Mouse (Mus musculus): ENCODE data around the gene Sulf2. TPM values are rescaled to one million over a fixed set of nuclear protein-coding genes. Genes with fewer than 3 reads are reported as not detected.

Gene Sulf2
- polyA plus RNA-seq, 1 experiment = 20.0 TPM

- DNase-seq (ENCODE audit: low read depth in 1 of 2, low spot score in 2 of 2) = no peak
- Histone ChIP-seq H3K4me3 (ENCODE audit: extremely low read depth, insufficient read depth, insufficient read length) (no peak overlapping the region), H3K4me1 (ENCODE audit: control insufficient read depth, insufficient read depth, insufficient read length) (no peaks in the 10 kb centered on the region), H3K27me3 (ENCODE audit: control insufficient read depth, insufficient read depth, low read length) (no peaks in the 10 kb centered on the region), H3K36me3 (ENCODE audit: control insufficient read depth, insufficient read depth, low read length) (peaks cover 51% of the 10 kb centered on the region), H3K27ac (ENCODE audit: insufficient read depth, low read length) (no peak overlapping the region)
- WGBS = 94% methylated on average over 17 of the region's 17 CpGs
- TF ChIP-seq CTCF (IDR thresholded peaks at IDR 0.05; ENCODE audit: extremely low read depth, insufficient read depth, insufficient read length, insufficient replicate concordance) = no peak
- no peak for TF ChIP-seq POLR2A (IDR thresholded peaks at IDR 0.05; ENCODE audit: low read depth, low read length)
These were observed 104.0 kb downstream of the Sulf2 start for GRCm38 (mm10) chr2:166051421-166051820.

GRCm38 (mm10) chr2:166048852-166049251, 106.6 kb downstream of the Sulf2 start:
- 94% methylated on average over 7 of the region's 7 CpGs for WGBS
- Histone ChIP-seq H3K27me3 (ENCODE audit: control insufficient read depth, insufficient read depth, low read length) (no peaks in the 10 kb centered on the region), H3K4me1 (ENCODE audit: control insufficient read depth, insufficient read depth, insufficient read length) (peaks cover 15% of the 10 kb centered on the region; the same call in 1 of the 2 replicates), H3K27ac (ENCODE audit: insufficient read depth, low read length) (no peak overlapping the region), H3K36me3 (ENCODE audit: control insufficient read depth, insufficient read depth, low read length) (peaks cover 36% of the 10 kb centered on the region), H3K4me3 (ENCODE audit: extremely low read depth, insufficient read depth, insufficient read length) (no peak overlapping the region)
- no peak for DNase-seq (ENCODE audit: low read depth in 1 of 2, low spot score in 2 of 2)
- TF ChIP-seq POLR2A (IDR thresholded peaks at IDR 0.05; ENCODE audit: low read depth, low read length) = no peak
- no peak for TF ChIP-seq CTCF (IDR thresholded peaks at IDR 0.05; ENCODE audit: extremely low read depth, insufficient read depth, insufficient read length, insufficient replicate concordance)

GRCm38 (mm10) chr2:166047931-166048330, 107.5 kb downstream of the Sulf2 start:
- H3K4me1 ChIP-seq (ENCODE audit: control insufficient read depth, insufficient read depth, insufficient read length) = peaks cover 15% of the 10 kb centered on the region; the same call in 1 of the 2 replicates
- peaks cover 34% of the 10 kb centered on the region for H3K36me3 ChIP-seq (ENCODE audit: control insufficient read depth, insufficient read depth, low read length)
- no peaks in the 10 kb centered on the region for H3K27me3 ChIP-seq (ENCODE audit: control insufficient read depth, insufficient read depth, low read length)
- WGBS = 94% methylated on average over 4 of the region's 4 CpGs
- TF ChIP-seq CTCF (IDR thresholded peaks at IDR 0.05; ENCODE audit: extremely low read depth, insufficient read depth, insufficient read length, insufficient replicate concordance) (no peak), POLR2A (IDR thresholded peaks at IDR 0.05; ENCODE audit: low read depth, low read length) (no peak)
- no peak overlapping the region for H3K4me3 ChIP-seq (ENCODE audit: extremely low read depth, insufficient read depth, insufficient read length)
- H3K27ac ChIP-seq (ENCODE audit: insufficient read depth, low read length) = no peak overlapping the region
- no peak for DNase-seq (ENCODE audit: low read depth in 1 of 2, low spot score in 2 of 2)

- 41% methylated on average over 10 of the region's 10 CpGs for WGBS
- no peak for DNase-seq (ENCODE audit: low read depth in 1 of 2, low spot score in 2 of 2)
- H3K27ac ChIP-seq (ENCODE audit: insufficient read depth, low read length) = peak overlapping the region; percentile 6; the same call in 1 of the 2 replicates
These were observed 109.6 kb downstream of the Sulf2 start for GRCm38 (mm10) chr2:166045549-166046501.

GRCm38 (mm10) chr2:166045006-166045405, 110.5 kb downstream of the Sulf2 start:
- Histone ChIP-seq H3K4me3 (ENCODE audit: extremely low read depth, insufficient read depth, insufficient read length) (no peak overlapping the region), H3K4me1 (ENCODE audit: control insufficient read depth, insufficient read depth, insufficient read length) (peaks cover 15% of the 10 kb centered on the region; the same call in 1 of the 2 replicates), H3K27me3 (ENCODE audit: control insufficient read depth, insufficient read depth, low read length) (no peaks in the 10 kb centered on the region), H3K27ac (ENCODE audit: insufficient read depth, low read length) (no peak overlapping the region), H3K36me3 (ENCODE audit: control insufficient read depth, insufficient read depth, low read length) (peaks cover 17% of the 10 kb centered on the region)
- 39% methylated on average over 2 of the region's 2 CpGs for WGBS
- no peak for DNase-seq (ENCODE audit: low read depth in 1 of 2, low spot score in 2 of 2)
- TF ChIP-seq CTCF (IDR thresholded peaks at IDR 0.05; ENCODE audit: extremely low read depth, insufficient read depth, insufficient read length, insufficient replicate concordance) (no peak), POLR2A (IDR thresholded peaks at IDR 0.05; ENCODE audit: low read depth, low read length) (no peak)

More at GRCm38 (mm10) chr2:166045549-166046501, 109.6 kb downstream of the Sulf2 start:
- TF ChIP-seq POLR2A (IDR thresholded peaks at IDR 0.05; ENCODE audit: low read depth, low read length) (no peak), CTCF (IDR thresholded peaks at IDR 0.05; ENCODE audit: extremely low read depth, insufficient read depth, insufficient read length, insufficient replicate concordance) (peak; percentile 39; the same call in 1 of the 2 replicates)
- Histone ChIP-seq H3K4me3 (ENCODE audit: extremely low read depth, insufficient read depth, insufficient read length) (no peak overlapping the region), H3K27me3 (ENCODE audit: control insufficient read depth, insufficient read depth, low read length) (no peaks in the 10 kb centered on the region), H3K36me3 (ENCODE audit: control insufficient read depth, insufficient read depth, low read length) (peaks cover 19% of the 10 kb centered on the region), H3K4me1 (ENCODE audit: control insufficient read depth, insufficient read depth, insufficient read length) (peaks cover 15% of the 10 kb centered on the region; the same call in 1 of the 2 replicates)

- no peak overlapping the region for H3K4me3 ChIP-seq (ENCODE audit: extremely low read depth, insufficient read depth, insufficient read length)
- peaks cover 15% of the 10 kb centered on the region; the same call in 1 of the 2 replicates for H3K4me1 ChIP-seq (ENCODE audit: control insufficient read depth, insufficient read depth, insufficient read length)
- TF ChIP-seq CTCF (IDR thresholded peaks at IDR 0.05; ENCODE audit: extremely low read depth, insufficient read depth, insufficient read length, insufficient replicate concordance) (no peak), POLR2A (IDR thresholded peaks at IDR 0.05; ENCODE audit: low read depth, low read length) (no peak)
- no peak overlapping the region for H3K27ac ChIP-seq (ENCODE audit: insufficient read depth, low read length)
- DNase-seq (ENCODE audit: low read depth in 1 of 2, low spot score in 2 of 2) = no peak
- WGBS = 79% methylated on average over 1 of the region's 1 CpGs
- H3K27me3 ChIP-seq (ENCODE audit: control insufficient read depth, insufficient read depth, low read length) = no peaks in the 10 kb centered on the region
- peaks cover under 1% of the 10 kb centered on the region for H3K36me3 ChIP-seq (ENCODE audit: control insufficient read depth, insufficient read depth, low read length)
These were observed 112.9 kb downstream of the Sulf2 start for GRCm38 (mm10) chr2:166042542-166042941.

Data from spleen, adult 2 months (tissue).